16 mouse cellular contexts compared by ENCODE assay signal in genomic region chr5:3497505-3497925, GRCm38 (mm10). TPM values are rescaled to one million over a fixed set of nuclear protein-coding genes. Genes with fewer than 3 reads are reported as not detected.
DNase-seq lines count a peak whose midpoint lies in the region; ATAC-seq and TF ChIP-seq lines count a peak whose summit lies in the region.
"Had no signal": no experiment of that assay in that cellular context is flagged by ENCODE, and none has a peak within 500 bp of the region (broad histone marks: within the 10 kb centered on the region; RNA-seq: fewer than 3 reads in every experiment).

No protein-coding gene starts in this region.

- ATAC-seq in forebrain, postnatal 0 days, result peak; percentile 23; the same call in 1 of the 2 replicates
- no peak for ATAC-seq in forebrain, embryonic 14.5 days

- H3K9me3 ChIP-seq in forebrain, postnatal 0 days (ENCODE audit: low read length), result no peaks in the 10 kb centered on the region
- H3K9me3 ChIP-seq in forebrain, embryonic 14.5 days (replicated peaks; ENCODE audit: control insufficient read depth, low read length), result no peaks in the 10 kb centered on the region
- H3K9me3 ChIP-seq: embryonic facial prominence, embryonic 12.5 days; heart, embryonic 12.5 days; midbrain, embryonic 10.5 days had no signal

- no peak overlapping the region for H3K4me2 ChIP-seq in forebrain, postnatal 0 days (ENCODE audit: low read depth)
- H3K4me2 ChIP-seq in forebrain, embryonic 14.5 days (ENCODE audit: low read length), result no peak overlapping the region
- peak overlapping the region; percentile 77 for H3K4me2 ChIP-seq in myocyte (ENCODE audit: low read depth)
- H3K4me2 ChIP-seq: embryonic facial prominence, embryonic 12.5 days; heart, embryonic 12.5 days had no signal

- no peaks in the 10 kb centered on the region for H3K79me2 ChIP-seq in myocyte (ENCODE audit: control insufficient read depth, insufficient read depth)

- H3ac ChIP-seq in myocyte (ENCODE audit: control insufficient read depth, insufficient read length), result no peak overlapping the region

- H3K27me3 ChIP-seq in forebrain, postnatal 0 days (ENCODE audit: insufficient read depth, low read length), result no peaks in the 10 kb centered on the region
- no peaks in the 10 kb centered on the region for H3K27me3 ChIP-seq in forebrain, embryonic 14.5 days (replicated peaks; ENCODE audit: control insufficient read depth, insufficient read depth, low read length)
- H3K27me3 ChIP-seq in myocyte (ENCODE audit: control insufficient read depth, insufficient read depth, insufficient read length), result no peaks in the 10 kb centered on the region
- H3K27me3 ChIP-seq: embryonic facial prominence, embryonic 12.5 days; heart, embryonic 12.5 days had no signal

- H3K9ac ChIP-seq in forebrain, postnatal 0 days, result no peak overlapping the region
- H3K9ac ChIP-seq in forebrain, embryonic 14.5 days (ENCODE audit: low read length), result no peak overlapping the region
- H3K9ac ChIP-seq: embryonic facial prominence, embryonic 12.5 days; heart, embryonic 12.5 days had no signal

- TF ChIP-seq POLR2A in myocyte (IDR thresholded peaks at IDR 0.05; ENCODE audit: insufficient read length, low read depth), result no peak

- no peak for DNase-seq in forebrain, postnatal 0 days
- no peak for DNase-seq in forebrain, embryonic 14.5 days (ENCODE audit: low spot score)
- peak; percentile 44 for DNase-seq in CD4-positive, CD25-positive, alpha-beta regulatory T cell, adult 2 months (ENCODE audit: low read depth, low spot score)
- peak; percentile 42 for DNase-seq in fibroblast of lung, adult 2 months (ENCODE audit: low read depth)
- DNase-seq in urinary bladder, postnatal 25 days (ENCODE audit: low spot score), result no peak
- DNase-seq in layer of hippocampus, postnatal 25 days (ENCODE audit: extremely low spot score in 1 of 2, low spot score in 1 of 2), result no peak
- no peak for DNase-seq in kidney, adult 18-20 months
- DNase-seq: adrenal gland, adult 2 months; gastrocnemius, postnatal 14 days; kidney, adult 2 months; lung, adult 2 months had no signal

- no peaks in the 10 kb centered on the region for H3K36me3 ChIP-seq in forebrain, postnatal 0 days (ENCODE audit: insufficient read depth)
- no peaks in the 10 kb centered on the region for H3K36me3 ChIP-seq in forebrain, embryonic 14.5 days (ENCODE audit: control insufficient read depth, insufficient read depth, low read length)
- H3K36me3 ChIP-seq in myocyte (ENCODE audit: control insufficient read depth, insufficient read depth), result no peaks in the 10 kb centered on the region
- H3K36me3 ChIP-seq: embryonic facial prominence, embryonic 12.5 days; heart, embryonic 12.5 days; midbrain, embryonic 10.5 days had no signal

- no peak overlapping the region for H3K27ac ChIP-seq in forebrain, postnatal 0 days (ENCODE audit: low read depth, low read length)
- H3K27ac ChIP-seq in forebrain, embryonic 14.5 days (ENCODE audit: low read depth, low read length), result no peak overlapping the region
- H3K27ac ChIP-seq: embryonic facial prominence, embryonic 12.5 days; layer of hippocampus, adult 2 months; midbrain, embryonic 10.5 days had no signal

- no peaks in the 10 kb centered on the region for H3K4me1 ChIP-seq in forebrain, postnatal 0 days (ENCODE audit: insufficient read depth)
- H3K4me1 ChIP-seq in forebrain, embryonic 14.5 days (ENCODE audit: control insufficient read depth, insufficient read depth, low read length), result no peaks in the 10 kb centered on the region
- H3K4me1 ChIP-seq: midbrain, embryonic 10.5 days had no signal

- no peak for TF ChIP-seq CTCF in forebrain, postnatal 0 days (IDR thresholded peaks at IDR 0.05; ENCODE audit: low read depth)

- H3K4me3 ChIP-seq in forebrain, postnatal 0 days (ENCODE audit: low read depth, low read length), result no peak overlapping the region
- no peak overlapping the region for H3K4me3 ChIP-seq in forebrain, embryonic 14.5 days (ENCODE audit: low read depth, low read length)
- no peak overlapping the region for H3K4me3 ChIP-seq in myocyte
- H3K4me3 ChIP-seq: embryonic facial prominence, embryonic 12.5 days; heart, embryonic 12.5 days; layer of hippocampus, adult 2 months; midbrain, embryonic 10.5 days had no signal

- 75% methylated on average over 5 of the region's 5 CpGs for WGBS in forebrain, postnatal 0 days
- WGBS in forebrain, embryonic 14.5 days, result 79% methylated on average over 5 of the region's 5 CpGs

TF ChIP-seq in myocyte, 11 proteins besides CTCF, POLR2A, EP300 and RAD21:
- no peak for TF ChIP-seq USF1 (IDR thresholded peaks at IDR 0.05; ENCODE audit: low read depth)
- TF ChIP-seq SRF (IDR thresholded peaks at IDR 0.05; ENCODE audit: control insufficient read depth, insufficient read length, low read depth), result no peak
- TF ChIP-seq TCF12 (IDR thresholded peaks at IDR 0.05; ENCODE audit: insufficient read depth, poor library complexity, severe bottlenecking), result no peak
- TF ChIP-seq TCF3 (IDR thresholded peaks at IDR 0.05; ENCODE audit: insufficient read length, low read depth), result no peak
- no peak for TF ChIP-seq MYOD1 (IDR thresholded peaks at IDR 0.05; ENCODE audit: control insufficient read depth in 1 of 3, insufficient read length in 2 of 3, low read depth in 2 of 3)
- no peak for TF ChIP-seq MYOG (IDR thresholded peaks at IDR 0.05; ENCODE audit: control insufficient read depth in 1 of 3, insufficient read depth in 1 of 3, insufficient read length in 2 of 3, low read depth in 2 of 3)
- TF ChIP-seq REST (IDR thresholded peaks at IDR 0.05; ENCODE audit: insufficient read depth, insufficient read length), result no peak
- TF ChIP-seq MAX (IDR thresholded peaks at IDR 0.05; ENCODE audit: low read depth), result no peak
- no peak for TF ChIP-seq CEBPB (IDR thresholded peaks at IDR 0.05; ENCODE audit: insufficient read depth, poor library complexity, severe bottlenecking)
- no peak for TF ChIP-seq POLR2AphosphoS2 (IDR thresholded peaks at IDR 0.05; ENCODE audit: insufficient read length, low read depth)

RNA-seq across cellular contexts. Expression of gene Fam133b, which starts 46.1 kb away (rescaled TPM):
- total RNA-seq in forebrain, postnatal 0 days (2014; rRNA removed), result 36.5 and 41.5 TPM in 2 replicates
- polyA plus RNA-seq in forebrain, postnatal 0 days (2015; fragmentation: Nextera tagmentation; extraction: Ambion mirVana), result 21.9 and 22.9 TPM in 2 replicates
- 26.9 and 29.6 TPM in 2 replicates for polyA plus RNA-seq in forebrain, embryonic 14.5 days (2014; fragmentation: Nextera tagmentation; extraction: Ambion mirVana)
- 10.3 TPM for polyA plus RNA-seq in myocyte (2012; fragmentation: generic; extraction: Trizol)
- 10 to 100 TPM; 37.5 to 46.2 TPM for total RNA-seq in layer of hippocampus, postnatal 25 days (2021)

Comparison
In these comparisons a context has a peak if more than half of its experiments do, and no peak if none do; other contexts are left out.
1. DNase-seq: peak in CD4-positive, CD25-positive, alpha-beta regulatory T cell, adult 2 months (single experiment) and fibroblast of lung, adult 2 months (single experiment); none in forebrain, postnatal 0 days (single experiment), forebrain, embryonic 14.5 days (single experiment), urinary bladder, postnatal 25 days (single experiment), layer of hippocampus, postnatal 25 days (0 of 2) and kidney, adult 18-20 months (single experiment).